Mouse (Mus musculus) erythroblast, embryonic 14.5 days (primary cell): Measurements from ENCODE around the gene Sfxn5.

Source experiments
- GATA1 ChIP-seq: IDR thresholded peaks from 2 replicates; pipeline ENCODE4 v1.6.1; 2012; ENCODE audit warnings: low read length, inconsistent platforms, mixed read lengths
- TAL1 ChIP-seq: IDR thresholded peaks from 3 replicates; pipeline ENCODE4 v1.6.1; 2012; ENCODE audit warnings: low read length, inconsistent platforms, mixed read lengths

DNA sequence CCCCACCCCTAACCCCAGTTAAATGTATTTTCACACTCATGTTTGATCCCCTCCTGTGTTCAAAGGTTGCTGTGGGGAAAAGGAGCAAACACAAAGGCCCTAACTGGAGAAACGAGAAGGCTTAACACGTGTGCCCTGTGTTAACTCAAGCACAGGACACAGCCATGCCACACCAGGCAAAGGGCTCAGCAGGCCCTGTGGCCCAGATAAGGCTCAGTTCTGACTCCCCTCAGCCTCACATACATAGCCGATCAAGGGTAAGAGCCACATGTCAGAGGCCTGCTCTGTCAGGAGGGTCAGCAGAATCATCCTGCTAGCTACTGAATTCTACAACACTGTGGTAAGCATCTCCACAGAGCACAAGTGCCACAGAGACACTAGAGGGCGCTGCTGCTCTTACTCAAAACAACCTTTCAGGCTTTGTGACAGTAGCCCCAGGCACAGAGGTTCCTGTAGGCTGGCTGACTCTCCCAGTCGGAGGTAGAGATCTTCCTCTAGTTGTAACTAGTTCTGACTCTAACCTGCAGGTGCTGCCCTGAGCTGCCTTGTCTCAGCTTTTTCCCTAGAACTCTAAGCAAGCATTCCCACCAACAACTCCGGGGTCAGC is 12.9 kb upstream of the Sfxn5 start:
- TF ChIP-seq GATA1 (no peak), TAL1 (no peak)
